Mouse (Mus musculus) gastrocnemius, adult 8-10 months (tissue): ENCODE data around the gene Slc4a5. TPM values are rescaled to one million over a fixed set of nuclear protein-coding genes. Genes with fewer than 3 reads are reported as not detected.

ENCODE experiments used
- DNase-seq, 2 experiments: peaks; one replicate each; pipeline ENCODE4 v3.0.0; 2022; ENCODE audit warnings: low spot score in 2 of 2
- total RNA-seq, 4 experiments: library from RNA; stranded (reverse); gene quantifications; 2 replicates each; pipeline ENCODE4 v1.2.4; 2022

The Slc4a5 gene
- total RNA-seq: not detected

DNA sequence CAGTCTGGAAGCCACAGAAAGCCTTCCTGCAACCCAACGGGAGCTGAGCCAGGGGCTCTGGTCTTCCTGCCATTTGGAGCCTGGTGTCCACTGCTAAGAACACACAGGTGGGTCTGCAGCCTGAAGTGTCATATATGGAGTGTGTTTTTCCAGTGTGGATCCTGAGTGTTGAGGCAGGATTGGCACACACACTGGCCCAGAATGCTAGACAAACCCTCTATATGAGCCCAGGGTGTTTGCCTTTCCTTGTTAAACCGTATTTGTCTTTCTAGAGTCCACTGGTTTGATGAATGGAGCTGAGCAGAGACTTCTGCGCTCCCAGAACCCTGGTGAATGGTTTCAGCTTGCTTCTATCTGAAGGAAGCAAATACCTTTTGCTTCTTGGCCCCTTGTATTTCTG, at the start of gene Slc4a5:
Slc4a5 (plus strand) TSS at position 15 of the 400 bp plus-strand sequence.
- DNase-seq: no peak

DNA sequence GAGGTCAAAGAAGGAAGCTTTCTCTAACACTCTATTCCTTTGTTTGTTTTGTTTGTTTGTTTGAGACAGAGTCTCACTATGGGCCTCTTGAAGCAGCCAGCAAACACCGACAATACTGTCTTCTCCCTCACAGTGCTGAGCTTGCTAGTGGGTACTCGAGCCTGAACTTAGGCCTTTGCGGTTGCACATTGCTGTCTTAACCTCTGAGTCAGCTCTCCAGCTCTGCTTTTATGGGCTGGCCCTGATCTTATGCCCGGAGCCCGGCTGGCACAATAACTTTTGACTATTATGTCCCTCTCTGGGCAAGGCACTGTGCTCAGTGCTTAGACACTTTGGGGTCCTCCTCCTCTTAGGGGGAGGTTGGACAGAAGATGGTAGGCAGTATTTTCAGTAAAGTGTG, 49.8 kb upstream of the Slc4a5 start:
- DNase-seq: no peak

DNA sequence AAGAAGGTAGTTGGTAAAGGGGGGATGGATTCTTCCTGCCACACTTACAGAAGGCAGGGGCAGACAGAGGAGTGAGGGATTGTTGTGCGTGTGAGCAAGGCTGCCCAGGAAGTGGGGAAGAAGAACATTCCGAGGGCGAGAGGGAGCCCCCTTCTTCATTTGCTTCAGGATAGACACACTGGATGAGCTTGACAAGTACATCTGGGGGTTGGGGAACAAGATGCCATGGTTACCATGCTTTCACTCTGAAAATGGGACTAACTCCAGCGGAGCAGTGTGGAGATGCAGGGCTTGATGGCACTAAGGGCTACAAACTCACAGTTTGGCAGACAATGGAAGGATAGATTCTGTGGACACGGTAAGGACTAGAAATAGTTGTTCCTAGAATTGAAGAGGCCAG, 48.6 kb upstream of the Slc4a5 start:
- DNase-seq: no peak

DNA sequence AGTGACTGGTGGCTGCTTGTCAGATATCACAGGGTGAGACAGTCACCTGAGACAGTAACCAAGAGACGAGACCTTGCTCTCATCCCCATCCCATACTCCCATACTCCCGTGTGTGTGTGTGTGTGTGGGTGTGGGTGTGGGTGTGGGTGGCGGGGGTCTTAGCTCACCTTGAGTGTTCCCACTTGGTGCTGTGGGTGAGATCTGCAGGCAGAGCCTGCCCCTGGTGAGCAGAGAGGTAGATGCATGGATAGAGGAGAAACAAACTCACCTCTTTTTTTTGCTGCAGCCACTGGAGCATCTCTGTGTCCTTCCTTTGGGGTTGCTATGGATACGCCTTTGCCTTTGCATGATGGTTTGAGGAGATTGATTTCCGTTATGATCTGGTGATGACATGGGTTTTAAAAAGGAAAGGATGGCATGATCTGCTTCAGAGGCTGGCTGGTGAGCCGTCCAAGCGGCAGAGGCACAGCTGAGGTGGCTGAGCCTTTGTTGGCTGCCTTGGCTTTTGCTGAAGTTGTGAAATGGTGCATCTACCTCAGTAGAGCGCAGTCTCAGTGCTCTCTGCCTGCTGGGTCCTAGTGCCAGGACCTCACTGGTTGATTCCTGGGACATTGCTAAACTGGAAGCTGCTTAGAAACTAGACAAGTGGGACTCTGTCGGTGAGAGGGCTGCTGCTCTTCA, 47.2 kb upstream of the Slc4a5 start:
- DNase-seq: no peak

DNA sequence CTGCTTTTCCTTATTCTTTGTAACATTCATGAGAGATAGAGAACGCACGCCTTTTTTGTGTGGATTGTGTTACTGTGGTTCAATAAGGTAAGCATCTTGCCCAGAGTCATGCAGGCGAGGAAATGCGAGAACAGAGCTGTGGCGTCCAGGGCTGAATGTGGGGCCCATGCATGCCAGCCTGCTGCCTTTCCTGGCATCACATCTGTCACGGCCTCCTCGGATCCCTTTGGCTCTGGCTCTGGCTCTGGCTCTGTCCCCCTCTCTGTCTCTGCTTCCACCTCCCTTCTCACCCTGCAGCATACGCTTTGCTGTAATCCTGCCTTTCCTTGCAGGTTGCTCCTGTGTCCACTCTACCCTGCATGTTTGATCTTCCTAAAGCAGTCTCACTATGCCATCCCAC, 43.6 kb upstream of the Slc4a5 start:
- DNase-seq: peak; percentile 44 to 65

DNA sequence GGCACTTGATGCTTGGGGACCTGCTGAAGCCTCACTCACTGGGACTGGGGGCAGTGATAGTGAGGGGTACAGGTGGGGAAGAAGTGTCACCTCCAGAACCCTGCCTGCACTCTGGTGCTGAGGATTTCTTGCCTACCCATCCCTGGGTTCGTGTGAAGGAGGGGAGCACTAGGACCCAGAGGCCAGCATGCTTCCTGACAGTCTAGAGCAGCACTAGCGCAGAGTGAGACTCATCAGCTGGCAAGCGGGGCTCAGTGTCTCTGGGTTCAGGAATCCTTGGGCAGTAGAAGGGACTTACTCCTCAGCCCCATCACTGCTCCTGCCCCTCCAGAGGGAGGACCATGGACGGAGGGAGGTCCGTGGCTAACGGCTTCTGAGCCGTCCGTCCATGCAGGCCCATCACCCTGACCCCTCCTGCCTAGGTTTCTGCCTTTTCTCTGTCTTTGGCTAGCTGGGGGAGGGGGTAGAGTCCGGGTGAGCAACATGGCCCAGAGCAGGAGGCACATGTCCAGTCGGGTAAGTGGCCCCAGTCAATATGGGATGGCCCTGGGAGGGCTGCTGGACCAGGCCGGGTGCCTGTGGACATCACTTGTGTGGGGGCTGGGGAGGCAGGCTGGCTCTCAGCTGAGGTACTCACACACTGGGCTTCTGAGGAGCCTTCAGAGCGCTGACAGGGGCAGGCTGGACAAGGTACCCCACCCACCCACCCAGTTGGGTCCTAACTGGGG, 40.1 kb upstream of the Slc4a5 start:
- DNase-seq: no peak

DNA sequence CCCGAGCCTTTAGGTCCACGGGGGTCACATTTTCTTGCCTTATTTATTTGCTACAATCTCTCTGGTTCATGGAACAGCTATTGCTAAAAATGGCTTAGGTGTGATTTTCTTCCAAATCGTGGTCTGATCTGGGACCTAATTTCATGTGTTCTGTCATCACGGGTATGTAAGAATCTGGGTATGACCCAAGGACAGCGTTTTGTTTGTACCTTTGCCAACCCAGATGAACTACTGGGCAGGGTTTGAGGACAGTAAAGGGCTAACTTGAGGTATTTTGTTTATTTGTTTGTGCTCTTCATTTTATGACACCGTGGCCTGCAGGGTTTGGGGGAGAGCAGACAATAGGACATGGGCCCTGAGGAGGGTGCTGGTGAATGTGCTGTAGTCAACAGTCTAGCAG, 39.0 kb upstream of the Slc4a5 start:
- DNase-seq: no peak

DNA sequence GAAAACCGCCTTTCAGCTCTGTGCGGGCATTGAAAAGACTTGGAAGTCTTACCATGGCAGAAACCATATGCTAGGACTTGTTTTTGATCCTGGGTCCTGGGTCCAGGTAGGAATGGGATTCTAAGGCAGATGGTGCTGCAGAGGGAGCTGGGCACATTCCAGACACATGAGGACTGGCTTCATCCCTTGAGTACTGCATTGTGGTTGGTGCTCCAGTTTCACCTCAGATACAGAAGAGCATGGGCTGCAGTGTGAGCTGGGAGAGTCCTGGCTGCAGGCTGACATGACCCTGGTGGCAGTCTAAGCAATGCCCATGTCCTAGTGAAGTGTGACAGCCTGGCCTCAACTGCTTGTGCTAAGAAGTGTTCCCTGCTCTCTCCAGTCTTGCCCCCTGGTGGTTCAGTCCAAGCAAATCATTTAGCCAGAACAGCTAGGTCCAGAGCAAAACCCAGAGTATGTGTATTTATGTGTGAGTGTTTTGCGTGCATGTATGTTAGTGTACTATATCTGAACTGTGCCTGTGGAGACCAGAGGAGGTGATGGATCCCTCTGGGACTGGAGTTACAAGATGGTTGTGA, 34.7 kb upstream of the Slc4a5 start:
- no peak for DNase-seq

DNA sequence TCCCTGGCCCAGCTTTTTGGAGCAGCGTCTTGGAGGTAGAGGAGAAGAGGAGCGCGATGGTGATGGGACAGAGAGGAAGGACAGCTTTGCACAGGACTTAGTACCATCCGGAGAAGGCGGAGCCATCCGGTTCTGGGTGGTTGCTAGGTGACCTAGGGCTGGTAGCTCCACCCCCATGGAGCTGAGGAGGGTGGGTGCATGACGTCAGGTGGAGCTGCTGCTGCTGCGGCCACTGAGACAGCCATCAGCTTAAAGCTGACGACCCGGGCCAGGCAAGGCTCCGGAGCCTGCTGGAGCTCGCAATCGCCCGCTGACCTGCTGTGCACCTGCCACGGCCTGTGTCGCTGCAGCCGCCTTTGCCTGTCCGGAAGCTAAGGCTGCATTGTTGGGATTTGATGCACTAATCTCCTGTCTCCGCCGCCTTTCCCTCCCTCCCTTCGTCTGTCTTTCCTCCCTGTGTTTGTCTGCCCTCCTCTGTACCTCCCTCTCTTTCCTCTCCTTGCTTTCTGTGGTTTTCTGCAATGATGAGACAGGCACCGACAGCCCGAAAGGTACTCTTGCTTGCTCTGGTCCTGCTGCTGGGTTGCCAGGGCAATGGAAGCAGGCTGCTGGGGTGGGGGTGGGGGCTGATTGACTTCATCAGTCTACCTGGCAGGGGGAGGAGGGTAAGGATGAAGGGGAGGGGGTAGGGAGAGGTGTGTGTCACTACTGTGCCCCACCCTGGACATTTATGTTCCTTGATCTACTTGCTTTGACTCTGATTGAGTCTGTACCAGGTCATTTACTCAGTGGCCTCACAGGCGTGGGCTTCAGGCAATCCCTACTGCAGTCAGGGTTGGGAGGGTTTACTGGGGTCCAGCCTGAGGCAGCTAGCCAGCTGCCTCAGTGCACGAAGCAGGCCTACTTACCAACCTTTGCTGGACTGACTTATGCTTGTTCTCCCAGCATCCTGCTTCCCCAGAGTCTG, 33.5 kb upstream of the Slc4a5 start:
- no peak for DNase-seq

DNA sequence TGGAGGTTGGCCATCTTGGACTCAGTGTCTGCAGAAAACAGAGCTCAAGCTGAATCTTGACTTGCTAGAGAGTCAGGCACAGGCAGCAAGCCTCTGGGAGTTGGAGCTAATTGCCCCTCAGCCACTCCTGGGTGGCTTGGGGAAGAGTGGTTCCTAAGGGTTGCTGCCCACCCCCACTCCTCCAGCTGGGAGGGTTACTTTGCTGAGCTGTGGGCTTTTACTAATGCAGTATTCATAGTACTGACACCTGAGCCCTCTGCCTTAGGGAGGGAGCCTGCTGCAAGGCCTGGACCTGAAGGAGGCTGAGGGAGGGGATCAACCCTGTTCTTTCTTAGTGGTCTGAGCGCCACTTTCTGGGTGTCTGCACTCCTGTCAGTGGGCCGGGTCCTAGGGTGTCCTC, 32.7 kb upstream of the Slc4a5 start:
- DNase-seq: no peak

DNA sequence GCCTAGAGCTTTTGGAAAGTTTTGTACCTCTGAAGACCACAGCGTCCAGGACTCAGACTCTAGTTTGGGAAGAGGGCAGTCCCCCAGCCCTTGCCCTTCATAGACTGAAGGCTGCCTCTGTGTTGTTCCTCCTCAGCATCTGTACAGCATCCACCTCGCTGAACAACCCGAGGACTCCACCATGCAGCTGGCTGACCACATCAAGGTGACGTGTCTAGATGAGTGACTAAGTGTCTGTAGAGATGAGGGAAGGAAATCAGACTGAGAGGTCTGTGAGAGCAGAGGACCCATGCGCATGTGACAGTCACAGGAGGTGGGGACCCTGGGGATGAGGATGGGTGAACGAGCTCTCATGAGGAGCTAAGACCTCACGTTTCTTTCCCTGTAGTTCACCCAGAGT, 26.1 kb upstream of the Slc4a5 start:
- no peak for DNase-seq

DNA sequence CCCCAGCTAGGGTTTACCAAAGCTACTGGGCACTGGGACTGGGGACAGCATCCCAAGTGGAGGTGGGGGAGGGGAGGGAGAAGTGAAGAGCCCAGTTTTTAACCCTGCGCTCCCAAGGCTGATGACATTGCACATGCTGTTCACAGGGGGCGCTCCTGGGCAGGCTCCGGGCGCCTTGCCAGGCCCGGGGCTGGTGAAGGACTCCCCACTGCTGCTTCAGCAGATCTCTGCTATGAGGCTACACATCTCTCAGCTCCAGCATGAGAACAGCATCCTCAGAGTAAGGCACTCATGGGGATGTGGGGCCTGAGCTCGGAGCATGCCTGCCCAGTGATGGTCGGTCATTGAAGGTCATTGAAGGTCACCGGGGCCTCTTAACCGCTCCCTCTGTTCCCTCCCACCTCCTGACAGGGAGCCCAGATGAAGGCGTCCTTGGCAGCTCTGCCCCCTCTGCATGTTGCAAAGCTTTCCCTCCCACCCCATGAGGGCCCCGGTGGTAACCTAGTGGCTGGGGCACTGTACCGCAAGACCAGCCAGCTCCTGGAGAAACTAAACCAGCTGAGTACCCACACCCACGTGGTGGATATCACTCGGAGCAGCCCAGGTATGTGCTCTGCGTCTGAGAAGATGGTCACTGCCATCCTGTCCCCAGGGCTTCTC, 22.2 kb upstream of the Slc4a5 start:
- no peak for DNase-seq

DNA sequence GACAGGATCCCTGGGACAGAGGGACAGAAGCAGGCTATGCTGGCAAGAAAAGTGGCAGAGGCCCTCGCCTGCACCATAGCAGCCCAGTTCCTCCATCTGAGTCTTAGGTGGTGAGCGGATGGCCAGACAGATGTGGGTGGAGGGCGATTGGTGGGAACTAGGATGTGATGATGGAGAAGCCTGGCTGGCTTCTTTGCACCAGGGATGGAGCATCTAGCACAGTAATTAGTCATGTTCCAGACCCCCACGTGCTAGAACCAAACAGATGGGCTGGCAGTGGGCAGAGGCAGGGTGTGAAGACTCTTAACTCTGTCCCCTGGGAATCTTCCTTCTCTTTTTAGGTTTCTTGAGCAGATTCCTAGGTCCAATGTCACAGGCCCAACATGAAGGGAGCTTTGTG, 16.3 kb upstream of the Slc4a5 start:
- DNase-seq: no peak

DNA sequence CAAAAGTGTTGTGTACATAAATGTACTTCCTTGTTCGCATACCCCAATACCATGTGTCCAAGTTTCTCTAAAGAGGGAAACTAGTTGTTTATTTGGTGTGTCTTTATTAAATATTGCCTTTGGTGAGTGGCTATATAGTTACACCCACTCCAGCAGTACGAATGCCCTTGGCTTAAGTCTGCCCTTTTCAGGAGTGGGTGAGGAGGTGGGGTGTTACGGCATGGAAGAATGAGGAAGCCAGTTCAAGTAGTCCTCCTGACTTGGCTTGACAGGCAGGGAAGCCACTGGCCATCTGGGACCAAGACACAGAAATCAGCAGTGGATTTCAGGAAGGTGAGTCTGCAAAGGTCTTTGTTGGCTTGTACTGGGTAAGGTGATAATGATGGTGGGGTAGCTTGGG, 13.8 kb upstream of the Slc4a5 start:
- DNase-seq: no peak

DNA sequence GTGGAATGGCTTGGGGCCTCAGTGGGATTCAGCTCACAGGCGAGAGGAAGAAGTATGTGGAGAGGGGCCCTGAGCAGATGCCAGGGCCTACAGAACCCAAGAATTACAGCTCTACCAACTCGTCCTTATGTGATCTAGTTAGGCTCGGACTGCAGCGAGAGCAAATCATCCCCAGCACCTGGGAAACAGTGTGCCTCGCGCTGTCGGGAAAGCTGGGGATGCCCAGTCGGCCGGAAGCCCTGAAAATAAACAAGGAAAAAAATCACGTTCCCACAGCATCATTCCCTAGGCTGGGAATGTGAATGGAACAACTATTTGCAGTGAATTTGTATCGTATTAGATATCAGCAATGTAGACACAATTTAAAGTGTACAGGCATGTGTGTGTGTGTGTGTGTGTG, 13.3 kb upstream of the Slc4a5 start:
- no peak for DNase-seq

DNA sequence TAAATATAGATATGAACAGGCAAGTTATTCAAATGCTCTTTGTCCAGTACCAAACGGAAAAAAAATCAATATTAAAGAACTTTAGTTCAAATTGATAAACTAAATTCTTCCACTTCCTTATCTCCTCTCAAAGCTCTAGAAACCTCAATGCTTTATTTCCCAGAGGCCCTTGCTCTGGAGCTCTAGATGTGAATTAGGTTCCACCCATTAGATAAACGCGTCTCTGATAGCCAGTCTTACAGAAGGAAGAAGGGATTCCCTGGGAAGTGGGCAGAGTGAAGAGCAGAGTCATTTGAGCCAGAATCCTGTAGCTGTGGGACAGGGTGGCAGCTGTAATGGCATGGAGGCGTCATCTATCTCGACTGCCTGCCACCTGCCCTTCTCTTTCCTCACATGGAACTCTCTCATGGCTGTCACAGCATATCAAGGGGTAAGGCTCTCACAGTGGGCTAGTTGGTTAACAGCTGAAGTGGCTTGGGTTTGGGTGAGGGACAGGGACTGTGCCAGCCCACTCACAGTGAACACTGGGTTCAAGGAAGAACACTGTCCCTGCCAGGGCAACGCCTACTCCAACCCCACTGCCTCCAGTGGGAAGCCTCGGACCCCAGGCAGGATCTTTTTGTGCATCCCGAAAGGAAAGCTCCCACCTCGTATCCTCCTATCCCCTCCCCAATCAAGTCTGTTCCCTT, 12.1 kb upstream of the Slc4a5 start:
- no peak for DNase-seq

DNA sequence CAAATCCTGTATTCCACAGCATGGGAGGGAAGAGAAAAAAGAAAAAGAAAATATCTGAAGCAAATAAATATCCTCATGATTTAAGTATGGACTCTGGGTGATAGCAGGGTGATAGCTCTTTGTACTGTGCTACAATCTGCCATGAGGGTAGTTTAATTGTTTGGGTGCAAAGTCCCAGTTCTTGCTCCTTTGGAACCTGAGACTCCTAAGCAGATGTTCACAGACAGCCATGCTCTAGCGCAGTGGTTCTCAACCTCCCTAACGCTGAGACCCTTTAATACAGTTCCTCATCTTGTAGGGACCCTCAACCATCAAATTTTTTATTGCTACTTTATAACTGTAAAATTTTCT, 11.6 kb upstream of the Slc4a5 start:
- no peak for DNase-seq

DNA sequence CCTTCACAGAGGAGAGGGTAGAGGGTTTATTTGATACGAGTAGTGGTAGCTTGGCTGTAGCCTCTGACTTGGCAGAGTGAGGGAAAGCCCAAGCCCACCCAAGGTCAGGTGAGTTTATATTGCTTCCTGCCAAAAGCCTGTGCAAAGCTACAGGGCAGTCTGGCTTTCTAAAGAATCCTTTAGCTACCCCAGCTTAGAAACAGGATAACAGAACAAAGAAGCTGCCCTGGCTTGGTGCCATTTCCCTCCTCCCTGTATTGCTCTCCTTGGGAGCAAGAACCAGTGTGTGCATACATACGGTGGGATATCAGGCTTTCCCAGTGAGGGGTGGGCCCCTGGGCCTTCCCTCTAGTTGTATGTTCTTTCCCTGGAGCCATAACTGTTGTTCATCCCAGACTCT, 9.1 kb upstream of the Slc4a5 start:
- DNase-seq: no peak

DNA sequence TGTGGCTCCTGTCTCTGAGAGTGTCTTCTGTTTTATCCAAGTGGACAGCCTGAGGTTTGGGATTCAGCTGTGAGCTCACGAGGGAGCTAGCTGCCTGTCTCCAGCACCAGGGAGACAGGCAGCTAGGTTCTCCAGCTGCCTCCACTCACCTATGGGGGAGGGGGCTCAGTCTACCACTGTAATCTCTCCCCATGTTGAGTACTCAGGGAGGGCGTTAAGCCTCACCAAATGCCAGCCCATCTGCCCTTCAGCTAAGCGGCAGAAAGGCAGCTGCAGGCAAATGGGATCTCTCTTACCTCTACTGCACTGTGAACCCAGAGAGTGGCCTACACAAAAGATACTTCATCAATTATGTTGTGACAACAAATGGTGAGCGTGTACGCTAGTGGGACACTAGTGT, 8.1 kb upstream of the Slc4a5 start:
- no peak for DNase-seq

DNA sequence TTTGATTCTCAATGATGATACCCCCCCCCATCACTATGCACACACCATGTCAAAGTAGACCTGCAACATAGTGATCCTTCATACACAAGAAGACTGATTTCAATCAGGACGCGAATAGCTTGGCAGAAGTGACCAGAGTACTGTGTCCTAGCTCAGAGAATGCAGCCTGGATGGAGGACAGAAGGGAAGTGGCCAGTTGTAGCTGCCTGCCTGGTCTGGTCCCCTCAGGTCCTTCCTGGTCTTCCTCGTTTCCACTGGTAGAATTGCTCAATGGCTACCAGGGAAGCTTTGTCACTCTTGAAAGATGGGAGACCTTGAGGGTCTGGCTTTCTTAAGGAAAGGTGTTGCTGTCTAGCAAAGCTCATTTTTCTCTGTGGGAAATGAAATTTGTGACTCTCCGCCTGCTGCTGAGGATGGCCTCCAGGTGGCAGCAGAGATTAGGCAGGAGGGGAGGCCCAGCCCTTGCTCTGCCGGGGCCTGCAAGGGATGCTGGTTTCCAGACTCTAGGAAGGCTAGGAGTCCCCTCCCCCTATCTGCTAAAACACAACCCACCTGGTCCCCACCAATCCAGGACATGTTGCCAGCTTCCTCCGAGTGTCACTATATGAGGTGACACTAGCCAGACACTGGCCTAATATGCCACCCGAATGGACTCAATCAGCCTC, 4.5 kb upstream of the Slc4a5 start:
- DNase-seq: no peak
